Mouse (Mus musculus) lung, adult 2 months (tissue): ENCODE data around the gene Nfat5. TPM values are rescaled to one million over a fixed set of nuclear protein-coding genes. Genes with fewer than 3 reads are reported as not detected.
A peak's percentile ranks its signal among the peaks of the same experiment; 100 is the strongest.

Experiments used
- DNase-seq: peaks from one replicate; pipeline ENCODE4 v3.0.0; 2022
- H3K4me1 ChIP-seq: fragments of 200-500 bp; 2 replicates; pipeline ENCODE4 v1.6.1; 2011; ENCODE audit warnings: low read length; ENCODE audit not compliant: control insufficient read depth, insufficient read depth
- H3K4me3 ChIP-seq: fragments of 200-500 bp; replicated peaks from 2 replicates; pipeline ENCODE3; 2011; ENCODE audit warnings: low read depth, mild to moderate bottlenecking, control low read depth, low read length; ENCODE audit errors: extremely low read depth
- CTCF ChIP-seq: fragments of 200-500 bp; IDR thresholded peaks from 2 replicates; pipeline ENCODE4 v1.5.1; 2011; ENCODE audit warnings: mild to moderate bottlenecking, low read length, control low read depth; ENCODE audit not compliant: insufficient read depth
- POLR2A ChIP-seq: fragments of 200-500 bp; IDR thresholded peaks from 2 replicates; pipeline ENCODE4 v1.6.1; 2011; ENCODE audit warnings: low read depth, mild to moderate bottlenecking, control low read depth, low read length, borderline replicate concordance; ENCODE audit errors: extremely low read depth
- WGBS: fragments of 180-500 bp; shearing (Covaris S2); methylation state at CpG from one replicate; pipeline ENCODE4 v1.1.7; 2018; 5-methylcytosine and 5-hydroxymethylcytosine counted together
- polyA plus RNA-seq: library from polyadenylated mRNA; depleted of rRNA; stranded (reverse); fragments of >200 nt; gene quantifications from 2 replicates; pipeline ENCODE4 v1.2.3, GENCODE M21; 2012

Nfat5 gene
- polyA plus RNA-seq, 1 experiment = 31.2 TPM

DNA sequence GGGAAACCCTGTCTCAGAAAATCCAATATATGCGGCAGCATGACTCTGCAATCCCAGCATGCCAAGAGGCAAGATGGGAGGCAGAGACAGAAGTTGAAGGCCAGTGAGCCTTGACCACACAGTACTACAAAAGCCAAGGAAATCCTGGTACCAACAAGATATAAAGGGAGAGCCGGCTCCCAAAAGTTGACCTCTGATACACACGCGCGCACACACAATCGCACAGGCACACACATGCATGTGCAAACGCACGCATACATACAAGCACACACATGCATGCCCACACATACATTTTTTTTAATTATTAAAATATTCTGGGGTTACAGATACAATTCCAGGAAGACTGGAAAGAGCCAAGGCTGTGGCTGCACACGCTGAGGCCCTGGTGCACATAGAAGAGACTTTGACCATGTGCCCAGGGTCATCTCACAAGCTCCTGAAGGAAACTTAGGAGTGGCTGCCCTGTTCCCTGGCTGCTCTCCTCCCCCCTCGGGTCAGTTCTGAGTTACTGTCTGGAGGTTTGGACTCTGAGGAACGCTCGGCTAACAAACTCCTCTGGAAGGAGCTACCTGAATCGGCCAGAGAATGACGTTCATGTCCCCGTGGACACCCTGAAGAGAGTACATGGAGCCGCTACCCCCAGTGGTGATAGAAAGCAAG is 97.3 kb downstream of the Nfat5 start:
- no peak for DNase-seq
- 92% methylated on average over 16 of the region's 16 CpGs for WGBS
- H3K4me1 ChIP-seq = no peaks in the 10 kb centered on the region
- H3K4me3 ChIP-seq = no peak overlapping the region
- TF ChIP-seq POLR2A (no peak), CTCF (no peak)

DNA sequence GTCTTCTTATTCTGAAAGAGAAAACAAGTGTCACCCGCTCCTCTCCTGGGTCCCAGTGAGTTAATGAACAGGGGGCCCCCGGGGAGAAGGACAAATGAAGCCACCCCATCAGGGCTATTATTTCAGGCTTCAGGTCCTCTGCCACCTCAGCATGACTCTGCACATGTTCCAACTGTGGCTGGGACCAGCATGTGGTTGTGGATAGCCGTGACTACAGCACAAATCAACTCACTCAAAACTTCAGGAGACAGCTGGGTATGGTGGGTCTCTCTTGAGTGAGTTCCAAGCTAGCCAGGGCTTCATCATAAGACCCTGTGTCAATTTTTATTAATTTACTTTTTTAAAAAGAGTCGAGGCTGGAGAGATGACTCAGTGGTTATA is 97.9 kb downstream of the Nfat5 start:
- DNase-seq = no peak
- Histone ChIP-seq H3K4me1 (no peaks in the 10 kb centered on the region), H3K4me3 (no peak overlapping the region)
- 72% methylated on average over 4 of the region's 4 CpGs for WGBS
- no peak for TF ChIP-seq POLR2A

DNA sequence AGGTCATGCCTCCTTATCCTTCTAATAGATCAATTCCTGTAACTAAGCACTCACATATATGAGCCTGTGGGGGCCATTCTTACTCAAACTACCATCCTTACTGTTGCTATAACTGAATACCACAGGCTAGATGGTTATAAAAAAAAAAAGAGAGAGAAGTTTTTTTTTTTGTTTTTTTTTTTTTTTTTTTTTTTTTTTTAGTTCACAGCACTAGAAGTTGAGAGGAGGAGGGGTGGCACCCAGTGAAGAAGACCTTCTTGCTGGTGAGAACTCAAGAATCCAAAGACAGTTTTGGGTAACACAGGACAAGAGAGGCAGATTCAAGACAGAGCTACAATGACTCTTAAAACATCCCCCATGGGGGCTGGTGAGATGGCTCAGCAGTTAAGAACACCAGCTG is 102.1 kb downstream of the Nfat5 start:
- TF ChIP-seq CTCF (no peak), POLR2A (no peak)
- Histone ChIP-seq H3K4me1 (no peaks in the 10 kb centered on the region), H3K4me3 (no peak overlapping the region)
- no peak for DNase-seq

DNA sequence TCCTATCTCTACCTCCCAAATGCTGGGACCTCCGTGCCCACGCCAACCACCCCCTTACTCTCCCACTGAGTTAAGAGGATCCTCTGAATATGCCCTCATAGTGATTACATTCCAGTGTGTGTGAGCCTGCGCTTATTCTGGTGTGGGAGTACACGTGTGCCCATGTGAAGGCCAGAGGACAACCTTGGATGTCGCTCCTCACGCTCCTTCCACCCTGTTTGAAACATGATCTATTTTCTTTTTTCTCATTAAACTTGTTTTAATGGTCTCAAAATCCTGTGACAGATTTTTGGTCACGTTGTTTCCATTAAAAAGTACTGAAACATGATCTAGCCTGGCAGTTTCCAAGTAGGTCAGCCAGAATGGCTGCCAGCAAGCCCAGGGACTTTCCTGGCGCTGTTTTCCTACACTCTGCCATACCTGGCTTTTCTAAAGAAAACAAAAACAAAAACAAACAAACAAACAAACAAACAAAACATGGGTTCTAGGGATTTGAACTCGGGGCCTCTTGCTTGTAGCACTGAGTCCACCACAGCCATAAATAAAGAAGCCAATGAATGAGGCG is 102.9 kb downstream of the Nfat5 start:
- Histone ChIP-seq H3K4me3 (no peak overlapping the region), H3K4me1 (no peaks in the 10 kb centered on the region)
- no peak for DNase-seq
- whole genome bisulfite sequencing = 87% methylated on average over 10 of the region's 10 CpGs
- TF ChIP-seq POLR2A (no peak), CTCF (no peak)

DNA sequence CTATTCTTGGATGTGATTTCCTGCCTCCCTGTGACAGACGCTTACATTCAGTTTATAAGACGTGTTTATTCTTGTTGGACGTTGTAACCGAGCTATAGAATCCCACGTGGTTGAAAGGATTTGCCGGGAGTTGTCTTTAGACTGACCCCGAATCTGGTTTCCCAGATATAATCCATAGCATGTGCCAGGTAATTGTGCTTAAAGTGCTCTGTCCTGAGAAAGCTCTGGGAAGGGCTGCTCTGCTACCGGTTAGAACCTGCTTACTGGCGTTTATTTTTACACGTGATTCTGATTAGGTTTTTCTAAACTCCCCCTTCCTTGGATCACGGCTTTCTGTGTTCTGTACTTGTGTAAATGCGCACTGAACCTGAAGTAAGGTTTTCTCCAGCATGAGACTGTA is 104.4 kb downstream of the Nfat5 start:
- no peaks in the 10 kb centered on the region for H3K4me1 ChIP-seq
- no peak for DNase-seq
- H3K4me3 ChIP-seq = no peak overlapping the region
- TF ChIP-seq CTCF (no peak), POLR2A (no peak)
- 51% methylated on average over 12 of the region's 12 CpGs for WGBS

DNA sequence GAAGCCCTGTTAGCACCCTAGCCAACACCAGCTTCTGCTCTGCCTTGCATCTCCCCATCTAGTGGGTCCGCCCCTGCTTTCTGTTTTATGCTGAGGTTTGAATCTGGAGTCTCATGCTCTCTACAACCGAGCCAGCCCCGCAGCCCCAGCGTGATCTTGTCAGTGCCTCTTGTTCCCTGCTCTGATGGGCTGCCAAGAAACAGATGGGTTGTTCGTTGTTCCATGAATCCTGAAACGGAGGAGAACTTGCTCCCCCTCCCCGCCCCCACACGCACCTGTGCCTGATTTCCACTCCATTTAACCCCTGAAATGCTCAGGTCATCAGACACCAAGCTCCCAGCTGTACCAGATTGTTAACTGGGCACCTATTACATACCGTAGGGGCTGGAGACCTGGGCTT is 106.2 kb downstream of the Nfat5 start:
- DNase-seq = no peak

DNA sequence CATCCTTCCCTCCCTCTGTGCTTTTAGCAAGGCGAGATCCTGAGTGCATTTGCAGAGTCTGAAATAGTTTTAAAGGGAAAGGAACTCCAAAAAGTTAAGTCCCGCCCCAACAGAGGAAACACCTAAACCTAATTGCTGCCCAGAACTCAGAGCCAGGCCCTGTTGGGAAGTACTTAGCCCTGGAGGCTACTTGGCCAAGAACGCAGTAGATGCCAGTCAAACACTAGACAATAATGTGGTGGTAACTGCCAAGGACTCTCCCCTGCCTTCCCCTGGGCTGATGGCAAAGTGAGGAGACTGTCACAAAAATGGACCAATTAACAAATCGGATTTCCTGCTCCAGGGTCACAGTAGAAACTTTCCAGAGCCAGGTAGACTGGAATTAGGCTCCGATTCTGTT is 108.6 kb downstream of the Nfat5 start:
- H3K4me3 ChIP-seq = no peak overlapping the region
- no peak for TF ChIP-seq POLR2A
- no peak for TF ChIP-seq CTCF
- 76% methylated on average over 5 of the region's 5 CpGs for WGBS

More for the DNA sequence above, 106.2 kb downstream of the Nfat5 start:
- no peaks in the 10 kb centered on the region for H3K4me1 ChIP-seq
- WGBS = 41% methylated on average over 9 of the region's 9 CpGs
- no peak for TF ChIP-seq CTCF
- no peak for TF ChIP-seq POLR2A
- no peak overlapping the region for H3K4me3 ChIP-seq

DNA sequence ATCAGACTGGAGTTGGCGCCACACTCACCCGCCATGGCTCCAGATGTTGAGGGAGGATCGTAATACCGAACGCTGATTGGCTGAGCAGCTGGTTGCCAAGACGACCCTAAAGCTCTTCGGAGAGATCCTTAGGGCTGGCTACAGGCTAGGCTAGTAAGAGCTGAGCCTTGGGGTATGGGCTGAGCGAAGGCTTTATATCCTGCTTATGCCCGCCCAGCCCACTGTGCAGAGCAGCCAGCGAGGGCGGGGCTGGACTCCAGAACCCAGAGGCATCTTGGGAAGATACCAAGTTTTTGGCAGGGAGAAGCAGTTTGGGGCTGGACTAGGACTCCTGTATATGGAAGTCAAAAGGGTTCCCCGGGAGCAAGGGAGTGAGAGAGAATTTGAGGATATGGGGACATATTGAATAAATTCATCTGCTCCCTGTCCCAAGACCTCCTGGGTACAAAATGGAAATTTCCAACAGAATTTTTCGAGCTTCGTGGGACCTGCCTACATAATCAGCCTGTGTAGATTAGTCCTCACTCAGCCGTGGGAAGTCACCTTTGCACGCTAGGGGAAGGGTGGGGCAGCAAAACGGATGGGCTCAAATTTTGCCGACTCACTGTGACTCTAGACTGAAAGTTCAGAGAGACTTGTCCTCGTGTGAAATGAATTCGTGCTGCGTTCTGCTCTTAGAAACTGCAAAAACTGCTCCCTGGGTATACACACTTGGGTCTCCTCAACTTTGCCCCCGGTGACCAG is 109.9 kb downstream of the Nfat5 start, which contains the start of gene Nqo1:
TSS of gene Nqo1 (minus strand) at position 169 of the 744 bp plus-strand sequence.
- 7% methylated on average over 22 of the region's 22 CpGs for WGBS
- Histone ChIP-seq H3K4me1 (no peaks in the 10 kb centered on the region), H3K4me3 (peak within 1 kb of the TSS; percentile 48)
- peak; percentile 67 for DNase-seq
- TF ChIP-seq POLR2A (peak; percentile 29; the same call in 1 of the 2 replicates), CTCF (no peak)

More for the DNA sequence above, 108.6 kb downstream of the Nfat5 start:
- H3K4me1 ChIP-seq = no peaks in the 10 kb centered on the region
- DNase-seq = no peak

DNA sequence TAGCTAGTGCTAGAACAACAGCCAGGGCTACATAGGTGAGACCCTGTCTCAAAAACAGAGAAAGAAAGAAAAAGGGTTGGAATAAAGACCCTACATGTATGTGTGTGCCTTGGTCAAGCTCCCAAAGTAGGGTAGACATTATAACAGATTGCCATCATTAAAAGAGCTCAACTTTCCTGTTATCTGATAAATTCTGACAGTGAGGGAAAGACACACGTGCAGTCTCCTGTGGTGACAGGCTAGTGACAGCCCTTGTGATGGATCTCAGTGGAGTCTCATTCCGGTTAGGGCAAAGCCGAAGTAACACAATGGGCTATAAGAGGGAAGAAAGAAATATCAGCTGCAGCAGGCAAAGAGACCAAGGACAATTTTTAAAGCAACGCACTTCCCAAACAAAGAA is 110.8 kb downstream of the Nfat5 start:
- Histone ChIP-seq H3K4me3 (no peak overlapping the region), H3K4me1 (no peaks in the 10 kb centered on the region)
- DNase-seq = no peak
- 73% methylated on average over 4 of the region's 4 CpGs for WGBS
- TF ChIP-seq CTCF (no peak), POLR2A (no peak)

DNA sequence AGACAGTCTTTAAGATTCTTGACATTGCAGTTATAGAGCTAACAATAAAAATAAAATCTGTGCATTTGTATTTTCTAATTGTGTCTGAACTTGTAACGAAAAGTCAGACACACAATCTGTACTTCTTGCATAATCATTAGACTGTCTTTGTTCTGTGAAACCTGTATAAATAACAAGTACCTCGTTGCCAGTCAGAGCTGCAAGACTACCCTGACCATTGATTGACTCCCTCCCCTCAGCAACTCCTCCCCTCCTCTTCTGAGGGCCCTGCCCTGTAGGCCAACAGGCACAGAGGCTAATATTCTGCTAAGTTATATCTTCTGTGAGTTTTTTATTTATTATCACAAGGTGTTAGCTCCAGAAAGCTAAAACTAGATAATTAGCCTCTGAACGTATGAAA is 112.7 kb downstream of the Nfat5 start:
- WGBS = 56% methylated on average over 3 of the region's 3 CpGs
- TF ChIP-seq POLR2A = no peak
- no peak for TF ChIP-seq CTCF
- Histone ChIP-seq H3K4me3 (no peak overlapping the region), H3K4me1 (no peaks in the 10 kb centered on the region)
- no peak for DNase-seq

DNA sequence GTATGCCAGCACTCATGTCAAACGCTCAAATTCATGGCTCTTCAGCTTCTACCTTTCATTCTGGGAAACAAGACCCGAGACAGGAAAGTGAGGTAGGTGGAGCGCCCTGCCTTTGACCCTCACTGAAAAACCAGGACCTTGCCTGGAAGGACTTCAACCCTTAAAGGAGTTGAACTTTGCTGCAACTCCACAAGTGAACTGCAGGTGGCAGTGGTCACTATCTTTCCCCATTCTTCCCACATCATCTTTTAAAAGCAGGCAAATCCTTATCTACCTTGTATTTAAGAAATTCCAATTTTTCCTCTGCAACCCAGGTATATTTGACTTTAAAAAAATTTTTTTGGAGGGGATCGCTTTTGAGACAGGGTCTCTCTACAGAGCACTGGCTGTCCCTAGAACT is 118.1 kb downstream of the Nfat5 start:
- TF ChIP-seq CTCF (peak; percentile 25; the same call in 1 of the 2 replicates), POLR2A (no peak)
- no peak overlapping the region for H3K4me3 ChIP-seq
- DNase-seq = peak; percentile 18
- WGBS = 60% methylated on average over 4 of the region's 4 CpGs
- no peaks in the 10 kb centered on the region for H3K4me1 ChIP-seq
